Mouse (Mus musculus) neural tube, embryonic 14.5 days (tissue): Measurements from ENCODE around the gene Asns. TPM values are rescaled to one million over a fixed set of nuclear protein-coding genes. Genes with fewer than 3 reads are reported as not detected.

Experiments used
- ATAC-seq: fragments of 200-750 bp; cut with Nextera tagmentation; 2 replicates; pipeline ENCODE4 v1.8.0; 2017; ENCODE audit warnings: low read depth, mild to moderate bottlenecking, moderate TSS enrichment, moderate library complexity
- H3K27ac ChIP-seq: fragments of 300-500 bp; sonication (generic); 2 replicates; pipeline ENCODE4 v1.5.1; 2014; ENCODE audit warnings: low read depth, mild to moderate bottlenecking, control low read depth, low read length, moderate library complexity, mixed read lengths
- H3K27me3 ChIP-seq: fragments of 300-500 bp; sonication (generic); 2 replicates; pipeline ENCODE4 v1.6.1; 2014; ENCODE audit warnings: low read length; ENCODE audit not compliant: control insufficient read depth, insufficient read depth
- H3K36me3 ChIP-seq: fragments of 300-500 bp; sonication (generic); 2 replicates; pipeline ENCODE4 v1.6.1; 2014; ENCODE audit warnings: low read length, mixed read lengths; ENCODE audit not compliant: control insufficient read depth, insufficient read depth
- H3K4me1 ChIP-seq: fragments of 300-500 bp; sonication (generic); 2 replicates; pipeline ENCODE4 v1.6.1; 2014; ENCODE audit warnings: low read length; ENCODE audit not compliant: control insufficient read depth, insufficient read depth
- H3K4me2 ChIP-seq: fragments of 300-500 bp; sonication (generic); 2 replicates; pipeline ENCODE4 v1.6.1; 2014; ENCODE audit warnings: mild to moderate bottlenecking, low read depth, low read length, control low read depth
- H3K4me3 ChIP-seq: fragments of 300-500 bp; sonication (generic); 2 replicates; pipeline ENCODE4 v1.5.1; 2014; ENCODE audit warnings: low read depth, low read length, control low read depth, mixed read lengths
- H3K9ac ChIP-seq: fragments of 300-500 bp; sonication (generic); replicated peaks from 2 replicates; pipeline ENCODE4 v1.6.1; 2014; ENCODE audit warnings: low read depth, mild to moderate bottlenecking, control low read depth, low read length, mixed read lengths
- H3K9me3 ChIP-seq: fragments of 300-500 bp; sonication (generic); 2 replicates; pipeline ENCODE4 v1.6.1; 2016; ENCODE audit warnings: low read length; ENCODE audit not compliant: control insufficient read depth
- WGBS: fragments of 180-500 bp; shearing (Covaris S2); extraction: QIAGEN DNeasy Blood & Tissue Kit; methylation state at CpG from one replicate; pipeline ENCODE4 v1.1.7; 2014; 5-methylcytosine and 5-hydroxymethylcytosine counted together
- polyA plus RNA-seq: library from polyadenylated mRNA; unstranded; fragments of >200 nt; fragmentation: Nextera tagmentation; extraction: Ambion mirVana; gene quantifications from 2 replicates; pipeline ENCODE4 v1.2.1, GENCODE M21; 2014

Gene Asns
- polyA plus RNA-seq, 1 experiment from 2014 or later, result 121 TPM

GRCm38 (mm10) chr6:7711837-7712330, 18.8 kb upstream of the Asns start:
- Histone ChIP-seq H3K9me3 (no peaks in the 10 kb centered on the region), H3K4me3 (no peak overlapping the region), H3K36me3 (no peaks in the 10 kb centered on the region), H3K27me3 (no peaks in the 10 kb centered on the region), H3K9ac (no peak overlapping the region), H3K4me1 (no peaks in the 10 kb centered on the region), H3K27ac (no peak overlapping the region), H3K4me2 (no peak overlapping the region)
- WGBS, result 69% methylated on average over 3 of the region's 3 CpGs
- no peak for ATAC-seq

DNA sequence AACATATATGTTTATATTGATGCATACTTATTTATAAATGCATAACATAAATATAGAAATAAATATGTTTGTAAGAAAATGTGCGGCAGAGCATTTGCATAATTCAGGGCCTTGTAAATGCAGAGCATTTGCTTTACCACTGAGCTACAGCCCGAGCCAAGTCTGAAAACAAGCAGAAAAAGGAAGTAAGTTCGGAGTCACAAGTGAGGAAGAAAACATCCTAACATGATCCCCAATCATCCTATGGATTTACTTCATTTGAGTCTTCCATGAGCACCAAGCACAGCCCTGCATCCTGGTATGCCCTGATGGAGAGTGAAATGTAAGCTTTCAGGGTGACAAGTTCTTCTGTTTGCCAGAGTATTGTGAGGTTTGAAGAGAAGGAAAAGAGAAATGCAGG, 15.2 kb upstream of the Asns start:
- no peaks in the 10 kb centered on the region for H3K27me3 ChIP-seq
- no peak for ATAC-seq
- 87% methylated on average over 3 of the region's 3 CpGs for WGBS

GRCm38 (mm10) chr6:7706796-7707195, 13.7 kb upstream of the Asns start:
- ATAC-seq, result no peak
- Histone ChIP-seq H3K36me3 (no peaks in the 10 kb centered on the region), H3K4me1 (no peaks in the 10 kb centered on the region), H3K4me2 (no peak overlapping the region), H3K27me3 (no peaks in the 10 kb centered on the region), H3K9ac (no peak overlapping the region), H3K27ac (no peak overlapping the region), H3K9me3 (no peaks in the 10 kb centered on the region), H3K4me3 (no peak overlapping the region)
- 81% methylated on average over 1 of the region's 1 CpGs for WGBS

More for the DNA sequence above, 15.2 kb upstream of the Asns start:
- Histone ChIP-seq H3K27ac (no peak overlapping the region), H3K9ac (no peak overlapping the region), H3K4me1 (no peaks in the 10 kb centered on the region), H3K4me3 (no peak overlapping the region), H3K9me3 (no peaks in the 10 kb centered on the region), H3K4me2 (no peak overlapping the region), H3K36me3 (no peaks in the 10 kb centered on the region)

DNA sequence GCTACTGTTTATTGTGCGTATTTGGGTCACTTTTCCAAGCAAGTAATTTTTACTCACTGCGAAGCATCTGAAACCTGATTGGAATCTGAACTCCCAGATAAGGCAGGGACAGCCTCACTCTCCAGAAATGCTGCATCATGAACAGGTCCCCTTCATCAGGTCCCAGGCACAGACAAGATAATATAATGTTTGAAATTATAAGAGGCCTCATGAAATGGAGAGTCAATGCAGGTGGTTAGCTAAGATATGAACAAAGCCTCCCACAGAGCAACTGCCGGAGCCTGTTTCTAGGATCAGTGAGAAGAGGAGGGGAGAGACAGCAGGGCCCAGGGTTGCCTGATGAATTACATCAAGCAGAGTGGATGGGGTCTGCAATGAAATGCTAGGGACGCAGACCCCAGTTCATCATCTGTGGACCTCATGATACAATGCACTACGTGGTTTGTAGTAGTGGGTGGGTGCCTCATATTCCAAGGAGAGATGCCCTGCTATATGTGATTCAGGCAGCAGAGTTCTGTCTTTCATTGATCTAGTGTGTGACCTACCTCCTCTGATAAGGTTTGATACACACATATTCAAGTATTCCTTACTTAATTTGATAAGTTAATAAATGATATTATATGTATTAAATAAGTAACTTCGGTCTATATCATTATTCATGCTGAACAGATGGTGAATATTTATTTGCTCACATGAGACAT, 5.1 kb upstream of the Asns start:
- H3K36me3 ChIP-seq, result no peaks in the 10 kb centered on the region
- no peaks in the 10 kb centered on the region for H3K9me3 ChIP-seq
- no peaks in the 10 kb centered on the region for H3K27me3 ChIP-seq
- no peak overlapping the region for H3K4me2 ChIP-seq
- no peak overlapping the region for H3K4me3 ChIP-seq
- no peaks in the 10 kb centered on the region for H3K4me1 ChIP-seq
- no peak overlapping the region for H3K27ac ChIP-seq
- 85% methylated on average over 6 of the region's 6 CpGs for WGBS
- ATAC-seq, result no peak
- no peak overlapping the region for H3K9ac ChIP-seq

DNA sequence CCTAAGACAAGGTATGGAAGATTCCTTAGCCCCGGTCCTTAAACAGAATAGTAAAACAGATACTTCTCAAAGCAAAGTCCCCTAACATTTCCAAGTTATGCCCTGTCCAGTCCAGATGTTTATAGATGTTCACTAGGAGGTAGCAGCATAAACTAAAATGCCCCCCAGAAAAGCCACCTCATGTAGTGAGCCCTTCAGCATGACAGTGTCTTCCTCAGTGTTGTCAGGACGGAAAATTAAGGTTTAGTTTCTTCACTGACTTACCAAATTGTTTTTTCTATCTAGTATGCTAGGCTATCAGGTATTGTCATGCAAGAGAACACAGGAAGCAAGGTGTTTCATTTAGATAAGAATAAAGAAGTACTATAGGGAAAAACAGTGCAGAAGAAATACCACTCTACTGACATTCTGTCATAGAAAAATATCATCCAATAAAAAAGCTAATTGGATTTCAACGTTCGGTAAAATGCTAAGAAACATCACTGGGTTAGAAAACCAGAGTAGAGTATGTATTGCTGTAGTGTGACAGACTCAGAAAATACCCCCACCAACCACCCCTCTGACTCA, 4.1 kb upstream of the Asns start:
- Histone ChIP-seq H3K27ac (no peak overlapping the region), H3K9me3 (no peaks in the 10 kb centered on the region), H3K36me3 (no peaks in the 10 kb centered on the region), H3K4me2 (no peak overlapping the region), H3K9ac (no peak overlapping the region), H3K27me3 (no peaks in the 10 kb centered on the region; the same call in 1 of the 2 replicates), H3K4me1 (peaks cover under 1% of the 10 kb centered on the region; the same call in 1 of the 2 replicates), H3K4me3 (no peak overlapping the region)
- WGBS, result 91% methylated on average over 4 of the region's 4 CpGs
- no peak for ATAC-seq

- Histone ChIP-seq H3K4me1 (peaks cover 4% of the 10 kb centered on the region; the same call in 1 of the 2 replicates), H3K4me2 (no peak overlapping the region), H3K27me3 (no peaks in the 10 kb centered on the region; the same call in 1 of the 2 replicates), H3K36me3 (no peaks in the 10 kb centered on the region), H3K9ac (no peak overlapping the region), H3K9me3 (no peaks in the 10 kb centered on the region), H3K27ac (no peak overlapping the region), H3K4me3 (no peak overlapping the region)
- 80% methylated on average over 3 of the region's 3 CpGs for WGBS
- no peak for ATAC-seq
Observed at GRCm38 (mm10) chr6:7696641-7697040, 3.6 kb upstream of the Asns start.

DNA sequence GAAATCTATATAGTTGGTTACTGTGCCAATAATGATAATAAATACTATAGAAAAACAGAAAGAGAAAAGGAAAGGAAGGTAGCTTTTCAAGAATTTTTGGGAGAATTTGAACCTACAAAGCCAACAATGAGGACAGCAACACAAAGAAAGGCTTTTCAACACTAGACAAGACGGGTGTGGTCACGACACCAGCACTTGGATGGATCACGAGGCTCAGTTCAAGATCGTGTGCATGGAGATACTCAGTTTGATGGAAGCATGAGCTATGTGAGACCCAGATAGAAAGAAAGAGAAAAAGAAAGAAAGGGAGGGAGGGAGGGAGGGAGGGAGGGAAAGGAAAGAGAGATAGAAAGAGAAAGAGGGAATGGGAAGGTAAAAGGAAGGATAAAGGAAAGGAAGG, 2.8 kb upstream of the Asns start:
- Histone ChIP-seq H3K27me3 (no peaks in the 10 kb centered on the region; the same call in 1 of the 2 replicates), H3K9me3 (no peaks in the 10 kb centered on the region), H3K4me1 (peaks cover 4% of the 10 kb centered on the region; the same call in 1 of the 2 replicates), H3K27ac (no peak overlapping the region), H3K9ac (no peak overlapping the region), H3K36me3 (no peaks in the 10 kb centered on the region), H3K4me3 (no peak overlapping the region), H3K4me2 (no peak overlapping the region)
- WGBS, result 92% methylated on average over 4 of the region's 4 CpGs
- no peak for ATAC-seq

- 0 out of 2 replicates have a peak overlapping the region, but pooled peaks have one; percentile 84 for H3K4me2 ChIP-seq
- no peaks in the 10 kb centered on the region for H3K36me3 ChIP-seq
- H3K9ac ChIP-seq, result no peak overlapping the region
- peaks cover 4% of the 10 kb centered on the region; the same call in 1 of the 2 replicates for H3K4me1 ChIP-seq
- H3K27ac ChIP-seq, result no peak overlapping the region
- no peak overlapping the region for H3K4me3 ChIP-seq
- H3K9me3 ChIP-seq, result no peaks in the 10 kb centered on the region
- WGBS, result 69% methylated on average over 5 of the region's 5 CpGs
- H3K27me3 ChIP-seq, result no peaks in the 10 kb centered on the region; the same call in 1 of the 2 replicates
- ATAC-seq, result no peak
Observed at GRCm38 (mm10) chr6:7693666-7694065, 612 bp upstream of the Asns start.

DNA sequence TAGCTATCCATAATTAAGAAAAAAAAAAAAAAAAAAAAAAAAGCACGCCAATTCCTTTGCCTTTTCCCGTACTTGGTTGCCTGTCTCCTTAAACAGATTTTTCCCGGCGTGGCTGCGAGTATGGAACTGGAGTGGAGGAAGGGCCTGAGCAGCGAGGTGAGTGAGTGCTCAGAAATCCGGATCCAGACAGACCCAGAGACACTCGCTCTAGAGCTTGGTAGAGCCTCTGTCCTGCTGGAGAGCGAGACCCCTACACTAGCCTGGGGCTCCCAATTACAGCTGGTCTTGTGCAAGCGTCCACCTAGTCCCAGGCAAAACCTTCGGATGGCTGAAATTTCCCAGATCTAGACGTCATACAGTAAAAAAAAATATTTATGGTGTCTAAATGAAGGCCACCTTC, 603 bp downstream of the Asns start:
- Histone ChIP-seq H3K36me3 (no peaks in the 10 kb centered on the region), H3K9ac (peak overlapping the region; percentile 70), H3K27me3 (no peaks in the 10 kb centered on the region; the same call in 1 of the 2 replicates), H3K4me3 (peak overlapping the region; percentile 79), H3K9me3 (no peaks in the 10 kb centered on the region), H3K4me1 (peaks cover 4% of the 10 kb centered on the region; the same call in 1 of the 2 replicates), H3K27ac (peak overlapping the region; percentile 66), H3K4me2 (peak overlapping the region; percentile 84)
- under 1% methylated on average over 12 of the region's 12 CpGs for WGBS
- ATAC-seq, result peak; percentile 72
